Mouse (Mus musculus) spleen, adult 2 months (tissue): Measurements from ENCODE around the gene Anxa6. TPM values are rescaled to one million over a fixed set of nuclear protein-coding genes. Genes with fewer than 3 reads are reported as not detected.
A peak's percentile ranks its signal among the peaks of the same experiment; 100 is the strongest.

ENCODE experiments used
- DNase-seq, 2 experiments: peaks; one replicate each; pipeline versions ENCODE4 v3.0.0 to v3.0.0-alpha.2; 2012 to 2021; ENCODE audit warnings: low spot score in 2 of 2, low read depth in 1 of 2
- H3K27ac ChIP-seq: fragments of 200-500 bp; 2 replicates; pipeline ENCODE4 v1.5.1; 2012; ENCODE audit warnings: low read length, inconsistent platforms; ENCODE audit not compliant: insufficient read depth
- H3K27me3 ChIP-seq: fragments of 200-500 bp; 2 replicates; pipeline ENCODE4 v1.6.1; 2012; ENCODE audit warnings: mild to moderate bottlenecking, moderate library complexity, low read length, inconsistent platforms; ENCODE audit not compliant: control insufficient read depth, insufficient read depth
- H3K36me3 ChIP-seq: fragments of 200-500 bp; 2 replicates; pipeline ENCODE4 v1.6.1; 2012; ENCODE audit warnings: mild to moderate bottlenecking, low read length, inconsistent platforms; ENCODE audit not compliant: control insufficient read depth, insufficient read depth
- H3K4me1 ChIP-seq: fragments of 200-500 bp; 2 replicates; pipeline ENCODE4 v1.6.1; 2011; ENCODE audit warnings: inconsistent platforms; ENCODE audit not compliant: control insufficient read depth, insufficient read depth, insufficient read length
- H3K4me3 ChIP-seq: fragments of 200-500 bp; 2 replicates; pipeline ENCODE4 v1.5.1; 2011; ENCODE audit warnings: mild to moderate bottlenecking, inconsistent platforms; ENCODE audit not compliant: insufficient read depth, insufficient read length; ENCODE audit errors: extremely low read depth
- CTCF ChIP-seq: fragments of 200-500 bp; IDR thresholded peaks from 2 replicates; pipeline ENCODE4 v1.5.1; 2011; ENCODE audit warnings: mild to moderate bottlenecking, inconsistent platforms; ENCODE audit not compliant: insufficient read depth, insufficient read length, insufficient replicate concordance; ENCODE audit errors: extremely low read depth
- POLR2A ChIP-seq: fragments of 200-500 bp; IDR thresholded peaks from 2 replicates; pipeline ENCODE4 v1.6.1; 2011; ENCODE audit warnings: low read depth, low read length, inconsistent platforms
- WGBS: fragments of 180-500 bp; shearing (Covaris S2); methylation state at CpG from one replicate; pipeline ENCODE4 v1.1.7; 2018; 5-methylcytosine and 5-hydroxymethylcytosine counted together
- polyA plus RNA-seq: library from polyadenylated mRNA; depleted of rRNA; stranded (reverse); fragments of >200 nt; gene quantifications from 2 replicates; pipeline ENCODE4 v1.2.3, GENCODE M21; 2012

The Anxa6 gene
- polyA plus RNA-seq, 1 experiment: 104 TPM

GRCm38 (mm10) chr11:55008230-55008629, 25.0 kb downstream of the Anxa6 start:
- DNase-seq: no peak
- H3K27ac ChIP-seq: no peak overlapping the region
- H3K4me1 ChIP-seq: no peaks in the 10 kb centered on the region
- WGBS: 58% methylated on average over 6 of the region's 6 CpGs
- no peak for TF ChIP-seq POLR2A
- no peak for TF ChIP-seq CTCF
- H3K4me3 ChIP-seq: no peak overlapping the region
- peaks cover 60% of the 10 kb centered on the region for H3K36me3 ChIP-seq
- no peaks in the 10 kb centered on the region for H3K27me3 ChIP-seq

- Histone ChIP-seq H3K27ac (no peak overlapping the region), H3K36me3 (peaks cover 59% of the 10 kb centered on the region), H3K4me3 (no peak overlapping the region), H3K27me3 (no peaks in the 10 kb centered on the region), H3K4me1 (no peaks in the 10 kb centered on the region)
- no peak for TF ChIP-seq POLR2A
- no peak for TF ChIP-seq CTCF
- 92% methylated on average over 5 of the region's 5 CpGs for WGBS
- no peak for DNase-seq
Observed at GRCm38 (mm10) chr11:55005684-55006083, 27.6 kb downstream of the Anxa6 start.

- 71% methylated on average over 7 of the region's 7 CpGs for WGBS
- no peaks in the 10 kb centered on the region for H3K27me3 ChIP-seq
- no peaks in the 10 kb centered on the region for H3K4me1 ChIP-seq
- no peak for DNase-seq
- no peak for TF ChIP-seq POLR2A
- TF ChIP-seq CTCF: no peak
- H3K4me3 ChIP-seq: no peak overlapping the region
- H3K27ac ChIP-seq: no peak overlapping the region
- H3K36me3 ChIP-seq: peaks cover 54% of the 10 kb centered on the region
Observed at GRCm38 (mm10) chr11:55004970-55005502, 28.2 kb downstream of the Anxa6 start.

- Histone ChIP-seq H3K27me3 (no peaks in the 10 kb centered on the region), H3K4me1 (peaks cover 6% of the 10 kb centered on the region; the same call in 1 of the 2 replicates), H3K4me3 (no peak overlapping the region), H3K36me3 (peaks cover 43% of the 10 kb centered on the region), H3K27ac (peak overlapping the region; percentile 17; the same call in 1 of the 2 replicates)
- no peak for DNase-seq
- no peak for TF ChIP-seq CTCF
- no peak for TF ChIP-seq POLR2A
- 34% methylated on average over 2 of the region's 2 CpGs for WGBS
Observed at GRCm38 (mm10) chr11:54998708-54999107, 34.5 kb downstream of the Anxa6 start.

- 4% methylated on average over 12 of the region's 12 CpGs for WGBS
- peak in 1 of 2 experiments; percentile 63 for DNase-seq
- H3K4me1 ChIP-seq: peaks cover 6% of the 10 kb centered on the region; the same call in 1 of the 2 replicates
- TF ChIP-seq POLR2A: no peak
- TF ChIP-seq CTCF: peak; percentile 90; the same call in 1 of the 2 replicates
- H3K36me3 ChIP-seq: peaks cover 43% of the 10 kb centered on the region
- peak overlapping the region; percentile 17; the same call in 1 of the 2 replicates for H3K27ac ChIP-seq
- H3K4me3 ChIP-seq: no peak overlapping the region
- no peaks in the 10 kb centered on the region for H3K27me3 ChIP-seq
Observed at GRCm38 (mm10) chr11:54998284-54998683, 35.0 kb downstream of the Anxa6 start.

- no peak for TF ChIP-seq CTCF
- no peak for DNase-seq
- Histone ChIP-seq H3K4me3 (no peak overlapping the region), H3K27me3 (no peaks in the 10 kb centered on the region), H3K4me1 (peaks cover 6% of the 10 kb centered on the region; the same call in 1 of the 2 replicates), H3K27ac (no peak overlapping the region), H3K36me3 (peaks cover 40% of the 10 kb centered on the region)
- WGBS: 91% methylated on average over 7 of the region's 7 CpGs
Observed at GRCm38 (mm10) chr11:54996176-54996575, 37.1 kb downstream of the Anxa6 start.

GRCm38 (mm10) chr11:54989920-54990319, 43.3 kb downstream of the Anxa6 start:
- Histone ChIP-seq H3K4me3 (no peak overlapping the region), H3K4me1 (peaks cover 3% of the 10 kb centered on the region; the same call in 1 of the 2 replicates), H3K36me3 (peaks cover 29% of the 10 kb centered on the region), H3K27ac (no peak overlapping the region), H3K27me3 (no peaks in the 10 kb centered on the region)
- TF ChIP-seq CTCF (no peak), POLR2A (no peak)
- no peak for DNase-seq
